Mouse (Mus musculus) hindbrain, embryonic 12.5 days (tissue): ENCODE data around the gene Celf5. TPM values are rescaled to one million over a fixed set of nuclear protein-coding genes. Genes with fewer than 3 reads are reported as not detected.

Experiments
- ATAC-seq: fragments of 200-750 bp; cut with Nextera tagmentation; 2 replicates; pipeline ENCODE4 v1.8.0; 2017; ENCODE audit warnings: moderate TSS enrichment; ENCODE audit not compliant: low FRiP score
- H3K27ac ChIP-seq: fragments of 300-500 bp; sonication (generic); 2 replicates; pipeline ENCODE4 v1.5.1; 2016; ENCODE audit warnings: mild to moderate bottlenecking
- H3K27me3 ChIP-seq: fragments of 300-500 bp; sonication (generic); 2 replicates; pipeline ENCODE4 v1.6.1; 2016; ENCODE audit warnings: mild to moderate bottlenecking
- H3K36me3 ChIP-seq: fragments of 300-500 bp; sonication (generic); 2 replicates; pipeline ENCODE4 v1.6.1; 2016; ENCODE audit warnings: mild to moderate bottlenecking
- H3K4me1 ChIP-seq: fragments of 300-500 bp; sonication (generic); 2 replicates; pipeline ENCODE4 v1.6.1; 2016
- H3K4me2 ChIP-seq: fragments of 300-500 bp; sonication (generic); replicated peaks from 2 replicates; pipeline ENCODE4 v1.6.1; 2016; ENCODE audit warnings: mild to moderate bottlenecking
- H3K4me3 ChIP-seq: fragments of 300-500 bp; sonication (generic); 2 replicates; pipeline ENCODE4 v1.5.1; 2016; ENCODE audit warnings: mild to moderate bottlenecking
- H3K9ac ChIP-seq: fragments of 300-500 bp; sonication (generic); 2 replicates; pipeline ENCODE4 v1.6.1; 2016; ENCODE audit warnings: mild to moderate bottlenecking, moderate library complexity
- H3K9me3 ChIP-seq: fragments of 300-500 bp; sonication (generic); replicated peaks from 2 replicates; pipeline ENCODE4 v1.6.1; 2016; ENCODE audit warnings: mild to moderate bottlenecking
- WGBS: fragments of 180-500 bp; shearing (Covaris S2); methylation state at CpG from one replicate; pipeline ENCODE4 v1.1.7; 2016; 5-methylcytosine and 5-hydroxymethylcytosine counted together
- polyA plus RNA-seq: library from polyadenylated mRNA; unstranded; fragments of >200 nt; fragmentation: Nextera tagmentation; extraction: Ambion mirVana; gene quantifications from 2 replicates; pipeline ENCODE4 v1.2.1, GENCODE M21; 2016

Celf5 gene
- polyA plus RNA-seq: 37.1 and 41.3 TPM in 2 replicates

- H3K9ac ChIP-seq: peak within 1 kb of the TSS; percentile 90
- H3K27me3 ChIP-seq: peaks cover 38% of the 10 kb centered on the region
- H3K36me3 ChIP-seq: peaks cover 17% of the 10 kb centered on the region
- H3K27ac ChIP-seq: peak within 1 kb of the TSS; percentile 78
- WGBS: 0% methylated on average over 35 of the region's 36 CpGs
- H3K4me2 ChIP-seq: peak within 1 kb of the TSS; percentile 59
- peak within 1 kb of the TSS; percentile 61 for H3K4me3 ChIP-seq
- peaks cover 46% of the 10 kb centered on the region for H3K4me1 ChIP-seq
- no peaks in the 10 kb centered on the region for H3K9me3 ChIP-seq
- ATAC-seq: peak; percentile 49
These were observed at the start of gene Celf5 for GRCm38 (mm10) chr10:81482533-81482889. Gene Celf5, minus strand, starts transcription at chr10:81482709.

DNA sequence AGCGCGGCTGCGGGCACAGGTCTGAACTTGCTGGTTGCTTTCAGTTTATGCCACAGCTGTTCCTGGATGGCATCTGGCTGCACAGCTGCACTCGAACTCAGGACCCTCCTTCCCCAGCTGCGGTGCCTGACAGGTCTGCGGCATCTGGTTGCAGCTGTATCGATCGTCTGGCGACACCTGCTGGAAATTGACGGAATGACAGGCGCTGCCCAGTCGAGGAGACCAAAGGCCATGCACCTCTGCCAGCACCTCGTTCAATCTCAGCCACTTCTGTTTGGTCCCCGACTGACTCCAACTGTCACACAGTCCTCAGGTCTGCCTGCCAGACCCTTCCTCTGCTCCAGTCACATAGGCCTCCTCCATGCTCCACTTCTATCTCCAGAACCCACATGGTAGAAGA lies 44.3 kb upstream of the Celf5 start:
- Histone ChIP-seq H3K27me3 (peaks cover 11% of the 10 kb centered on the region), H3K9me3 (no peaks in the 10 kb centered on the region), H3K4me1 (0 out of 2 replicates have a peak, but pooled peaks cover 3% of the 10 kb centered on the region), H3K27ac (no peak overlapping the region), H3K4me3 (no peak overlapping the region), H3K36me3 (peaks cover 34% of the 10 kb centered on the region), H3K4me2 (no peak overlapping the region), H3K9ac (no peak overlapping the region)
- ATAC-seq: 0 out of 2 replicates have a peak, but pooled peaks have one; percentile 44
- WGBS: 13% methylated on average over 14 of the region's 14 CpGs

DNA sequence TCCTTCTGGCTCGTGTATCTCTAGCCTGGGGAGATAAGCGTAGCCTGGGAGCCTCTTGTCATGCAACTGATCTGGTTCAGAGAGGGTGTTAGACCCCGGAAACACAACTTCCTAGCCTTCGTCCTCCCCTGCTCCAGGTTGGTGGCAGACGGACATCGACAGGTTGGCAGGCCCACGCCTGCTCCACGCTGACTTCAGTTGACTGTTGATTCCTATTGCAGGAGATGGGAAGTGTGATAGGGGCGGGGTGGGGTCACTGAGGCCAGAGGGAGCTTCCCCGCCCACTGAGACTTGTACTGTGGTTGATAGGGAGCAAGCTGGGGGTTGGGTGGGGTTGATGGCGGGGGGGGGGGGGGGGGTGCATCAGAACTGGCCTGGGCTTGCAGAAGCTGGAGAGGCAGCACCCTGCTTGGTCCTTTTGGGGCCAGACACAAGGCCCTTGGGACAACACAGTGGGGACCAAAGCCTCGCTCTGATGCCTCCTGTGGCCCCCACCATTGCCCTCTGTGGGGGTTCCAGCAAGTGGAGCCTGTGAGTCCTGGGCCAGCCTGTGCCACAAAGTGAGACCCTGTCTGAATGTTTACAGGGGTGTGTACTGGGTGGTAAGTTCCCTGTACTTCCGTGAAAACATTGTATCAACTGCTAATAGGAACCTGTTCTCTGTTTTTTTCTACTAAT lies 42.6 kb upstream of the Celf5 start:
- ATAC-seq: no peak
- no peaks in the 10 kb centered on the region for H3K9me3 ChIP-seq
- no peak overlapping the region for H3K9ac ChIP-seq
- no peak overlapping the region for H3K27ac ChIP-seq
- WGBS: 77% methylated on average over 12 of the region's 13 CpGs
- peaks cover 11% of the 10 kb centered on the region for H3K27me3 ChIP-seq
- 0 out of 2 replicates have a peak, but pooled peaks cover 3% of the 10 kb centered on the region for H3K4me1 ChIP-seq
- H3K4me3 ChIP-seq: no peak overlapping the region
- H3K36me3 ChIP-seq: peaks cover 19% of the 10 kb centered on the region
- H3K4me2 ChIP-seq: no peak overlapping the region

GRCm38 (mm10) chr10:81524051-81524605 lies 41.6 kb upstream of the Celf5 start, which contains the start of gene Gna15:
Gene Gna15, minus strand, starts transcription at chr10:81524225.
- Histone ChIP-seq H3K4me1 (0 out of 2 replicates have a peak, but pooled peaks cover 3% of the 10 kb centered on the region), H3K27me3 (peaks cover 11% of the 10 kb centered on the region), H3K4me3 (no peak within 1 kb of the TSS), H3K4me2 (no peak within 1 kb of the TSS), H3K9ac (no peak within 1 kb of the TSS), H3K9me3 (no peaks in the 10 kb centered on the region), H3K36me3 (peaks cover 9% of the 10 kb centered on the region), H3K27ac (no peak within 1 kb of the TSS)
- no peak for ATAC-seq
- 25% methylated on average over 9 of the region's 9 CpGs for WGBS

DNA sequence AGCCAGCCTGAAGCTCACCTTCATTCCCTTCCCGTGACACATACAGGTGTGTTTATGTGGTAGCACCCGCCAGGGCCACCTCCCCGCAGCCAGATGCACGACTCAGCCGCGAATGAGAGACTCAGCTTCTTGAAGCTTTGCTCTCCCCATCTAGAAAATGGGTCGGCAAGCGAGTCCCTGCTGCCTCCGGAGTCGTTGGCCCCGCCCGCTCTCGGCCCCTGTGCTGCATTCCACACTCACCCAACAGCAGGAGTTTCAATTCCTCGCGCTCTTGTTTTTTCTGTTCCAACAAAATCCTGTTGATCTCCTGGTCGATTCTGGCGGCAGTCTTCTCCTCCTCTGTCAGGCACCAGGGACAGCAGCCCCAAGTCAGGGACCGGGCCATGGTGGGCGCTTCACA lies 41.1 kb upstream of the Celf5 start:
- peaks cover 11% of the 10 kb centered on the region for H3K27me3 ChIP-seq
- 22% methylated on average over 19 of the region's 19 CpGs for WGBS
- H3K4me1 ChIP-seq: 0 out of 2 replicates have a peak, but pooled peaks cover 3% of the 10 kb centered on the region
- H3K9me3 ChIP-seq: no peaks in the 10 kb centered on the region
- H3K9ac ChIP-seq: no peak overlapping the region
- no peak for ATAC-seq
- no peak overlapping the region for H3K4me3 ChIP-seq
- H3K4me2 ChIP-seq: no peak overlapping the region
- H3K36me3 ChIP-seq: 0 out of 2 replicates have a peak, but pooled peaks cover 5% of the 10 kb centered on the region
- no peak overlapping the region for H3K27ac ChIP-seq

DNA sequence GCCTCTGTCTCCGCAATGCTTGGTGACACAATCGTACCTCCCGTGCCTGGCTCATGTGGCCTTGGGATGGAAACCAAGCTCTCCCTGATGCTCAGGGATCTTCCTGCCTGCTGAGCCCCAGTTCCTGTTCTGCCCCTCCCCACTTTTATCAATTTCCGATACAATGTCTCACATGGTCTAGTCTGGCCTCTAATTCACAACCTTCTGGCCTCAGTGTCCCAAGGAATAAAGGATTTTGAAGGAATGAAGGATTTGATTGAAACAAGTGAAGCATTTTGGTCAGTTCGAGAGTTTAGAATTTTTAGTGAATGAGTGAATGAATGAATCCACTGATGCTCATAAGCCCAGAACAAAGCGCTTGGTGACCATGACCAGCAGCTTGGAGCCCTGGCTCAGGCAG lies 40.6 kb upstream of the Celf5 start:
- H3K4me2 ChIP-seq: no peak overlapping the region
- 0 out of 2 replicates have a peak, but pooled peaks cover 3% of the 10 kb centered on the region for H3K4me1 ChIP-seq
- H3K9me3 ChIP-seq: no peaks in the 10 kb centered on the region
- H3K27ac ChIP-seq: no peak overlapping the region
- ATAC-seq: no peak
- 78% methylated on average over 6 of the region's 6 CpGs for WGBS
- no peak overlapping the region for H3K4me3 ChIP-seq
- peaks cover 11% of the 10 kb centered on the region for H3K27me3 ChIP-seq
- H3K9ac ChIP-seq: no peak overlapping the region
- 0 out of 2 replicates have a peak, but pooled peaks cover 3% of the 10 kb centered on the region for H3K36me3 ChIP-seq

DNA sequence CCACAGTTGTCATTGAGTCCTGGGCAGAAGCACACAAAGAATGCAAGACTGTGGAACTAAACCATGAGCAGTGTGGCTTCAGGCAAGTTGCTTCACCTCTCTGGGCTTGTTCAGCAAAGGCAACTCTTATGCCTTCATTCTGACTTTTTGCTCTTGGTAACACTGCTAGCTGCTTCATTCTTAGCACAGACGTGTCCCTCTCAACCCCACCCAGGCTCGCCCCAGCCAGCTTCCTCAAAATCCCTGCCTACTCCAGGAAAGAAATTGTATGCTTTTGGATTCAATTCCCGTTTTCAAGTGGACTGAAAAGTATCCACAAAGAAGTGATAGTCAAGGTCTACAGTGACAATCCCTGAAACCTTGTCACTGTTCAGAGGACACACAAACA lies 37.5 kb upstream of the Celf5 start:
- WGBS: 79% methylated on average over 3 of the region's 3 CpGs
- Histone ChIP-seq H3K9me3 (no peaks in the 10 kb centered on the region), H3K9ac (no peak overlapping the region), H3K4me1 (0 out of 2 replicates have a peak, but pooled peaks cover 3% of the 10 kb centered on the region), H3K36me3 (no peaks in the 10 kb centered on the region), H3K4me2 (no peak overlapping the region), H3K4me3 (no peak overlapping the region), H3K27me3 (peaks cover 16% of the 10 kb centered on the region), H3K27ac (no peak overlapping the region)
- no peak for ATAC-seq

DNA sequence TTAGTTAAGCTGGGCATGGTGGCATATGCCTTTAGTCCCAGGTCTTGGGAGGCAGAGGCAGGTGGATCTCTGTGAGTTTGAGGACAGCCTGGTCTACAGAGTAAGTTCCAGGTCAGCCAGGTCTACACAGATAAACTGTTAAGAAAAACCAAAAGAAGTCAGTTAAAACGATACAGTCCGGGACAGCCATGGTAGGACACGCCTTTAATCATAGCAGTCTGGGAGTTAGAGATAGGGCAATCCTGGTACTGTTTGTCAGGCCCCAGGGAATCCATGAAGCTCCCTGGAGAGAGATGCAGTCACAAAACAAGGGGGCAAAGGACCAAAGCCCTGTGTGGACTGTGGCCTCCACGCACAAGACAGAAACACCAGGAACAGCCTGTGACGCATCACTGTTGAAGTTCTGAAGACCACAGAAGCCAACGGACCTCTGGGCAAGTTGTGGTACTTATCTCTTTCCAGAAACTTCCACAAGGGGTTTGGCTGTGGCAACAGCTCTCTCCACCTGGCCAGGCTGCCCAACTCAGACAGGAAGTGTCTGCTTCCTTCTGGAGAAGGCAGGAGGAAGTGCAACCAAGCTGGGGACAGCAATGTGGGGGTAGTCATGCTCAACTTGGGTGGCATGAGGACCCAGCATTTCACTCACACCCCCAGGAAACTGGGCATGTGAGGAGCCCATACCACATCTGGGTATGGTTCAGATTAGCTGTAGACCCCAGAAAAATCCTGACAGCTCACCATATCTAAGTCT lies 36.9 kb upstream of the Celf5 start:
- ATAC-seq: no peak
- 89% methylated on average over 6 of the region's 6 CpGs for WGBS

GRCm38 (mm10) chr10:81518546-81518945 lies 36.0 kb upstream of the Celf5 start:
- Histone ChIP-seq H3K4me2 (no peak overlapping the region), H3K27ac (no peak overlapping the region), H3K4me1 (no peaks in the 10 kb centered on the region), H3K9me3 (no peaks in the 10 kb centered on the region), H3K9ac (no peak overlapping the region), H3K4me3 (no peak overlapping the region), H3K36me3 (no peaks in the 10 kb centered on the region), H3K27me3 (peaks cover 9% of the 10 kb centered on the region)
- WGBS: 8% methylated on average over 4 of the region's 4 CpGs
- no peak for ATAC-seq

More for the DNA sequence above, 36.9 kb upstream of the Celf5 start:
- peaks cover 16% of the 10 kb centered on the region for H3K27me3 ChIP-seq
- no peak overlapping the region for H3K4me3 ChIP-seq
- H3K27ac ChIP-seq: no peak overlapping the region
- H3K9ac ChIP-seq: no peak overlapping the region
- H3K36me3 ChIP-seq: no peaks in the 10 kb centered on the region
- H3K9me3 ChIP-seq: no peaks in the 10 kb centered on the region
- H3K4me1 ChIP-seq: 0 out of 2 replicates have a peak, but pooled peaks cover 3% of the 10 kb centered on the region
- no peak overlapping the region for H3K4me2 ChIP-seq

DNA sequence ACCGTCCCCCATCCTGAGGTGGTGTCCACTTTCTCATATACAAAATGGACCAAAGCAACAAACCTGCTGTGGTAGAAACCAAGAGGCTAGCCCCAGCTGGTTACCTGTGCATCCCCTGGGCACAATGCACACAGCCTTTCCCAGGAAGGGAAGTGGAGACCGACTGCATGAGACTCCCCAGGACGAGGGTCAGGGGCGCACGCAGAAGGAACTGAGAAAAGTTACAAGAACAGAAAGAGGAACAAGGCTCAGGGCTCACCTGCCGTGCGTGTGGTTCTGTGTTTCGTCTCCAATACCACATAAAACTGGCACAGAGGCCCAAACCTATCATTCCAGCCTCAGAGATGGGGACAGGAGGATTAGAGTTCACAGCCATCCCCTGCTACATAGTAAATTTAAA lies 34.7 kb upstream of the Celf5 start:
- Histone ChIP-seq H3K36me3 (no peaks in the 10 kb centered on the region), H3K4me3 (no peak overlapping the region), H3K27me3 (peaks cover 19% of the 10 kb centered on the region), H3K4me1 (no peaks in the 10 kb centered on the region), H3K27ac (no peak overlapping the region), H3K9me3 (no peaks in the 10 kb centered on the region), H3K9ac (no peak overlapping the region), H3K4me2 (no peak overlapping the region)
- WGBS: 75% methylated on average over 8 of the region's 8 CpGs
- ATAC-seq: no peak

GRCm38 (mm10) chr10:81513798-81514197 lies 31.3 kb upstream of the Celf5 start:
- 86% methylated on average over 5 of the region's 5 CpGs for WGBS
- Histone ChIP-seq H3K9me3 (no peaks in the 10 kb centered on the region), H3K36me3 (no peaks in the 10 kb centered on the region), H3K4me3 (no peak overlapping the region), H3K27ac (no peak overlapping the region), H3K4me2 (no peak overlapping the region), H3K4me1 (no peaks in the 10 kb centered on the region), H3K9ac (no peak overlapping the region), H3K27me3 (peaks cover 32% of the 10 kb centered on the region)
- ATAC-seq: no peak

DNA sequence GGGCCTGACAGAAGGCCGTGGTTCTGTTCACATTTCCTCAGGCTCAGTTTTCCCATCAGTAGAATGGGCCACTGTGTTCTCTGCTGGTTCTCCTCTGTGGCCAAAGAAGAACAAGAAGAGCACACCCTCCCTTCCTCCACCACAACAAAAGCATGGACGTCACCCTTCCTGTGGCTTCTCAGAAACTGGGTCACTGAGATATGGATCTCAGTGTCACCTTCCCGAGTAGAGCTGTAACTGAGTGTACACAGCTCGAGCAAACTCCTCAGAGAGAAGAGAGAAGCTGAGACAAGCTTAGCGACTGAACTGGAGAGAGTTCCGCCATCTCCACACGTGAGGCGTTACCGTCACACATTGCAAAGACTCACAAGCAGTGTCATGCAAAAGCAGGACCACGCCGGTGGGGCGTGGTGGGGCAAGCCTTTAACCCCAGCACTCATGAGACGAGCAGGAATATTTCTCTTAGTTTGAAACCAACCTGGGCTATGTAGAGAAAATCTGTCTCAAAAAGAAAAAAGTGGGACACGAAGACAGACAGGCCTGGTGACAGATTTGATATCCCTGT lies 27.8 kb upstream of the Celf5 start:
- Histone ChIP-seq H3K4me1 (no peaks in the 10 kb centered on the region), H3K36me3 (no peaks in the 10 kb centered on the region), H3K4me3 (no peak overlapping the region), H3K27me3 (peaks cover 26% of the 10 kb centered on the region), H3K9me3 (no peaks in the 10 kb centered on the region), H3K9ac (no peak overlapping the region), H3K4me2 (no peak overlapping the region), H3K27ac (no peak overlapping the region)
- no peak for ATAC-seq
- 82% methylated on average over 14 of the region's 14 CpGs for WGBS
